Mouse (Mus musculus) spleen, postnatal 4 days (tissue): ENCODE data around the gene Ddx3x.
"Not testable (repeated sequence)": the region's sequence is repeated elsewhere in the genome, so short reads cannot be mapped to it uniquely, and the experiment has no call there.

Experiments used
- DNase-seq, 2 experiments: peaks; one replicate each; pipeline ENCODE4 v3.0.0; 2022; ENCODE audit warnings: low spot score in 2 of 2

Ddx3x gene

DNA sequence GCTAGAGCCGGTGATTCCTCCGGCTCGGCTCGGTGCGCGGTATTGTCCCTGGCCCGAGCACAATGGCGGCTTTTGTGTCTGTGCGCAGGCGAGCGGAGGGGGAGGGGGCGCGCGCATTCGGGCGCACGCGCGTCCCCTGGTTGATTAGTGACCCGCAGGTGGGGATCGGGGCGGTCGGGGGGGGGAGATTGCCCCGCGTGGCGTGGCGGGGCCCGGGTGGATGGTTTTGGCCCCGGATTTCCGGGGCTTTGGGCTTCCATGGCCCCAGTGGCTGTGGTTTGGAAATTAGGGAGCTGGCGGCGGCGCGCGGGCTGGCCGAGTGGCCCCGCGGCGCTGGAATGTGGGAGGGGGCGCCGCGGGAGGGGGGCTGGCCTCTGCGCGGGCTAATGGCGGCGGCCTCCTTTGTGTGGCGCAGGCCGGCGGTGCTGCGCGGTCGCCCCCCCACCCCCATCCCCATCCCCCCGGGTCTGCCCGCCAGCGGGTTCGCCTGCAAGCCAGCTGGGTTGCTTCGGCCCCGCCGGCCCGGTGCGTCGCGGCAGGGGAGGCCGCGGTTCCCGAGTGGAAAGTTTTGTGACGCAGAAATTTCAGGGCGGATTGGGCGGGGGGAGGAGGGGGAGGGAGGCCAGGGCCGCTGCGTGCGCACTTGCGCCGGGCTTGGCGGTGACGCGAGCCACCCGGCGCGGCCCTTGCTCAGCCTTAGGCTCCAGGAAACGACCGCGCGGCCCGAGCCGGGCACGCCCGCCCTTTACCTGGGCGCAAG lies 739 bp downstream of the Ddx3x start:
- DNase-seq: peak; percentile 58 to 84

DNA sequence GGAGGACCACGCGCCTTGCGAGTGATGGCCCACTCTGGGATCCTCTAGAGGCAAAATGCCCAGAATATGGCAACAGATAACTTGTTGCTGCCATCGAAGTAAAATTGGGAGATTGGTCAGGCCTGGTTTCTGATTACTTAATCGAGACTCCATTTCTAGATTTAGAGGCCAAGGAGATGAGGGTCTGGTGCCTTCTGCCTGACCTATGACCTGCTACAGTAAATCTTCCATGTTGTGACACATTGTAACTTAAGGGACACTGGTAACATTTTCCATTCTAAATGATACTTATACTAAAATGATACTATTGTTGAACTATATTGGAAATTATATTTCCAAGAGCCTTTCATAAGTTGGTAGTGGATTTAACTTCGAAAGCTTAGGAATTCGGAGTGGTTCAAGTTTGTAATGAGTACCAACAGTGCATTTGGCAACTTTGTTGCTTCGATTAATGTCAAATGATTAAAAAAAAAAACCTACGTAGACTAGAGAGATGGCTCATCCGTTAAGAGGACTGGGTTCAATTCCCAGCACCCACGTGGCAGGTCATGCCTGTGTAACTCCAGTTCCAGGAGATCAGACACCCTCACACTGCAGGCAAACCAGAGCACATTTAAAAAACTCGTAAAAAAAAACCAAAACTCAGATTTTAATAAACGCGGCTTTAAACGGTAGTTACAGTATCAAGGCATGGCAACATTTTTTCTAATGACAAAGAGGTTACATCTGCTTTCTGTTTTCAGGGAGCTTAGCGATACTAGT lies 1.5 kb downstream of the Ddx3x start:
- no peak for DNase-seq

DNA sequence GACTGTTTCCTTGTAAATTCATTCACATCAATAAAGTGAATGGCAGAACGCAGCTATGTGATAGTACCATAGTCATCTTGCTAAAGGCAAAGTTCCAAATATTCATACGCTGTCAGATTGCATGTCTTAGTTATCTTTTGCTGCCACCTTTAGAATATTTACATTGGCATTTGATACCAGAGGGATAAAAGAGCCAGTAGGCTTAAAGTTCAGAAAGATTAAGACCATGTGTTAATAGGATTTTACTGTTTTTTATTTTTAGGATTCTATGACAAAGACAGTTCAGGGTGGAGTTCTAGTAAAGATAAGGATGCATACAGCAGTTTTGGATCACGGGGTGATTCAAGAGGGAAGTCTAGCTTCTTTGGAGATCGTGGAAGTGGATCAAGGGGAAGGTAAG lies 5.0 kb downstream of the Ddx3x start:
- no peak for DNase-seq

DNA sequence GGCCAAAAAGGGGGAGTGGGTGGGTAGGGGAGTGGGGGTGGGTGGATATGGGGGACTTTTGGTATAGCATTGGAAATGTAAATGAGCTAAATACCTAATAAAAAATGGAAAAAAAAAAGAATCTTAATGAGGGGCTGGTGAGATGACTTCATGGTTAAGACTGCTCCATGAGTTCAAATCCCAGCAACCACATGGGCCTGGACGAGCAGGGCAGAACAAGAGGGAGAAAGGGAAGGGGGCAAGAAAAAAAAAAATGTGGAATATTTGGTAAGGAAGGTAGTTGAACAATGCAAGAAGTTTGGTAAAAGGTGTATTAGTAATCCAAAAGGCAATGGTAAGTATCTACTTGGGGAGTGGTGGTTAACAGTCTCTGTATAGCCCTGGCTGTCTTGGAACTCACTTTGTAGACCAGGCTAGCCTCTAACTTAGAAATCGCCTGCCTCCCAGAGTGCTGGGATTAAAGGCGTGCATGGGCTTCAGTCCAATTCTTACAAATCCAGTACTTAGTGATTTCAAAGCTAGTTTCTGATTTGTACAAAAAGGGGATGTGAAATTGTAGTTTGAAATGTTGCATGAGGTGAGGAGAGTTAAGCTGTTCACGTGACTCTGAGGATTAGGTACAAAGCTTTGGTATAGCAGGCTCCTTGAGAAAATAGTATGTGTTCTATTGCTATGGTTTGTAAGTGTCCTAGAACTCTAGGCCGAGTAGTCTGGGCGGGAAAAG lies 13.9 kb downstream of the Ddx3x start:
- no peak for DNase-seq

DNA sequence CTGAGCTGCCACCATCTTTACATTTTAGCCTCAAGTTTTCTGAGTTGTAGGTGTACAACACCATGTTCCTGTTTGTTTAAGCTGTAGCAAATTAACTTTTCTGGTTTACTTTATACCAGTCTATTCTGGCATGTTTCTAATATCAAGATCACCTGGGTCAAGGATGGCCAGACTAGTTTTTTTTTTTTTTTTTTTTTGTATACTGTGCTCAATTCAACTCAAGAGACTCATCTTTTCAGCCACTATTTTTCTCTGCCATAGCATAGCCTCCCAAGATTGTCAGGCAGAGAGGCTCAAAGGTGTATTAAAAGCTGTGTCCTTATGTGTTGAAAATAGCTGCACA lies 14.4 kb downstream of the Ddx3x start:
- DNase-seq: no peak

DNA sequence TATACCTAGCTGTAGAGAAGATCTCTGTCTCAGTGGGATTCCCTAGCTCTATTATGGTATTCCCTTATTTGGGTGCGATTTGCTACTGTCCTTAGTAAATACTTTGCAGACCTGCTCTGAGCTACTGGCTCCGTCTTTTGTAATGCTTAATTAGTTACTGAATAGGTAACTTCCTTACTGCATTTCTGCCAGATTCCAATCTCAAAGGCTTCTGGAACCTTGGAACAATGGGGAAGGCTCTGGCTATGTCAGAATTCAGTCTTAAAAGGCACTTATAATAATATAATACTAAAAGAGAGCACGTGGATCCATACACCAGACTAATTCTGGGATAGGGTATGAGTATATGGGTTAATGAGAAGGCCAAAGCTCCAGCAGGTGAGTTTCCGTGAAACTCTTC lies 15.5 kb downstream of the Ddx3x start:
- DNase-seq: not testable (repeated sequence)

DNA sequence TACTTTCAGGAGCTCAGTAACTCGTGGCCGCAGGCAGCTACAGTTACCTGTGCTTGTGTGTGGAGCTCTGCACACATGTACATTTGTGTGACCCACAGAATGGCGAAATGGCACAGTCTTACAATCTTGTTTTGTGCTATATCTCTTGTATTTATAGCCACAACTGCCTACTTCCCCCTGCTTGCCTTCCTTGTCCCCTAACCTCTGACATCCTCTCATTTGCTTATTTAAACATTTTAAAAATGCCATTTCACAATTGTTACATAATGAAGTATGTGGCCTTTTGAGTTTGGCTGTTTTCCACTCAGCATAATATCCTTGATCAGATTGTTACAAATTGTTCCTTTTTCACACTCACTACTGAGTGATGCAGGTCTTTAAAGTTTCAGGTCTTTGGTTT lies 25.4 kb downstream of the Ddx3x start:
- no peak for DNase-seq

DNA sequence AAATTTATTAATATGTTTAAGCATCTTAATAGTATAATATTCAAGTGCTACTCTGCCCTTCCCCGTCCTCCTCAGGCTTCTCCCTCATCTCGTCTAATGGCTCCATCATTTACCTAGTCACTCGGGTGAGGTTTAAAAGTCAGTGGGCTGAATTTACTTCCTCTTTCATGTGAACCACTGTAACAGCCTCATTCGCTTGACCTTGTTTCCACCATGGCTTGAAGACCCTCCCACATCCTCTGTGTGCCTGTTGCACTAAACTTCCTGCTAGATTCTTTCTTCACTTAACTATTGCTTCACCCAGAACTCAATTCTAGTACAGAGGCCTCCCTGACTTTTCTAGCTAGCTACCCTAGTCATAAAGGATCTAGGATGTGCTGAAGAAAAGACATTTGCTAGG lies 30.6 kb downstream of the Ddx3x start:
- peak in 1 of 2 experiments; percentile 16 for DNase-seq

DNA sequence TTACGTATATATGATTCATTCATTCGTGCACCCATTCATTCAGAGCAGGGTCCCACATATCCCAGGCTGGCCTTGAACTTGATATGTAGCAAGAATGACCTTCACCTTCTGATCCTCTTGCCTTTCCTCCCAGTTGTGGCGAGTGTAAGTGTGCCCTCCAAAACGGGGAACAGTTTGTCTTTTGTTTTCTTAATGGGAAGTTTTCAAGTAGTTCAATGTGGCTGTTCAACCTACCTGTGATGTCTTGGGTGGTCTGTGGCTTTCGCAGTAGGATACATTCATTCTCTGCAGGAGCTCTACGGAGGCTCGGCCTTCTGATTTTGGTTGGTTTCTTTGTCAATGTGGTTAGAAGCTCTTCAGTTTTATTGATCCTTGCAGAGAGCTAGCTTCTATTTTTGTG lies 48.8 kb downstream of the Ddx3x start:
- DNase-seq: no peak
